ENCODE assay signal across 11 mouse cellular contexts in the genomic region with DNA sequence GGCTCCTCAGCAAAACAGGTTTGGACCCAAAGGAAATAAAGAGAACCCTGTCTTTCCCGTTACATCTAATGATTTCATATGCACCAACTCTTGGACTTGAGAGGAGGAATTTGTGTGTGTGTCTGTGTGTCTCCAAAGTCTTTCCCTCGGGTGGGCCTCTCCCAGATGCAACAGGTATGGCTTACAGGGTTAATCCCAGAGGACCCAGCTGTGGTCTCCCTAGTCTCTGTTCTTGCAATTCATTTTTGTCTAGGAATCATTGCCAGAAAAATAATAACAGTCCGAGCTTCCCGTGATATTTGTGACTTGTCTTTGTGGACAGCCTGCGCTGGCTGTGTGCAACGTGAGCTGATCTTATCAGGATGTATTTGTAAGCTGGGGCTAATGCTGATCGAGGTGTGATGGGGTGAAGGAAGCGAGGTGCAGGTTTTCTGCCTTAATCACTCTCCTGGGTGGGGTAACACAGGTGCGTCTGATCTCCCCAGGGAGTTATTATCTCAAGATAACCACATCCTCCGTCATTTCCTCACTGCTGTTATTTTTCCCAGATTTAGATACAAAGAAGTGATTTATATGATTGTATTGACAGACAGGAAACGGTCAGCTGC.
DNase-seq lines count a peak whose midpoint lies in the region; ATAC-seq and TF ChIP-seq lines count a peak whose summit lies in the region.
"Had no signal": no experiment of that assay in that cellular context is flagged by ENCODE, and none has a peak within 500 bp of the region (broad histone marks: within the 10 kb centered on the region; RNA-seq: fewer than 3 reads in every experiment).

No protein-coding gene starts in this region.

- H3K4me3 ChIP-seq in heart, embryonic 15.5 days, result peak overlapping the region; percentile 19; the same call in 1 of the 2 replicates
- no peak overlapping the region for H3K4me3 ChIP-seq in limb, embryonic 14.5 days (replicated peaks; ENCODE audit: low read length)

- no peaks in the 10 kb centered on the region for H3K27me3 ChIP-seq in heart, embryonic 15.5 days
- H3K27me3 ChIP-seq in limb, embryonic 14.5 days (ENCODE audit: control insufficient read depth, insufficient read depth, low read length), result no peaks in the 10 kb centered on the region

- H3K4me2 ChIP-seq in heart, embryonic 15.5 days, result peak overlapping the region; percentile 42
- H3K4me2 ChIP-seq in limb, embryonic 14.5 days (replicated peaks; ENCODE audit: low read depth, low read length, severe bottlenecking), result 0 out of 2 replicates have a peak overlapping the region, but pooled peaks have one; percentile 15

- no peak for DNase-seq in heart, postnatal 10 days
- peak; percentile 9 for DNase-seq in urinary bladder, postnatal 14 days (ENCODE audit: low spot score)
- no peak for DNase-seq in urinary bladder, postnatal 36 days (ENCODE audit: low spot score in 2 of 2)
- peak; percentile 25 for DNase-seq in limb, embryonic 14.5 days (ENCODE audit: low spot score)
- no peak for DNase-seq in adrenal gland, adult 18-20 months (ENCODE audit: low spot score in 2 of 2)
- DNase-seq in ovary, postnatal 36 days (ENCODE audit: low spot score), result no peak
- no peak for DNase-seq in left cerebral cortex, adult 8-10 months (ENCODE audit: low spot score in 2 of 2)
- DNase-seq: right cerebral cortex, postnatal 25 days; thymus, postnatal 36 days had no signal

- ATAC-seq in heart, embryonic 15.5 days (replicated peaks; ENCODE audit: insufficient number of reproducible peaks, insufficient read depth, low FRiP score, low read depth), result no peak
- ATAC-seq in limb, embryonic 14.5 days (ENCODE audit: low FRiP score, low read depth), result peak; percentile 37; the same call in 1 of the 2 replicates
- ATAC-seq: activated CD4-positive, CD25-positive, alpha-beta regulatory T cell, adult 4 months had no signal

- H3K9ac ChIP-seq in heart, embryonic 15.5 days, result no peak overlapping the region
- H3K9ac ChIP-seq in limb, embryonic 14.5 days (ENCODE audit: low read depth, low read length, severe bottlenecking), result no peak overlapping the region

- peaks cover 9% of the 10 kb centered on the region for H3K4me1 ChIP-seq in heart, embryonic 15.5 days (replicated peaks)
- H3K4me1 ChIP-seq in limb, embryonic 14.5 days (ENCODE audit: control insufficient read depth, insufficient read depth, low read length), result peaks cover 17% of the 10 kb centered on the region

- H3K9me3 ChIP-seq in heart, embryonic 15.5 days (replicated peaks), result no peaks in the 10 kb centered on the region
- H3K9me3 ChIP-seq in limb, embryonic 14.5 days (ENCODE audit: control insufficient read depth, low read length), result 0 out of 2 replicates have a peak, but pooled peaks cover 3% of the 10 kb centered on the region

- H3K36me3 ChIP-seq in heart, embryonic 15.5 days, result no peaks in the 10 kb centered on the region
- H3K36me3 ChIP-seq in limb, embryonic 14.5 days (ENCODE audit: control insufficient read depth, insufficient read depth, low read length), result no peaks in the 10 kb centered on the region

- intact Hi-C loops in heart, postnatal 10 days (cut with DNase I), result no loop called here

- no peak for TF ChIP-seq POLR2A in limb, embryonic 14.5 days (IDR thresholded peaks at IDR 0.05; ENCODE audit: borderline replicate concordance, extremely low read depth, insufficient read depth, insufficient read length)

- WGBS in heart, embryonic 15.5 days, result 28% methylated on average over 11 of the region's 11 CpGs
- 23% methylated on average over 11 of the region's 11 CpGs for WGBS in limb, embryonic 14.5 days

- no peak overlapping the region for H3K27ac ChIP-seq in heart, embryonic 15.5 days
- H3K27ac ChIP-seq in limb, embryonic 14.5 days (replicated peaks; ENCODE audit: low read depth, low read length), result no peak overlapping the region

Comparison
In these comparisons a context has a peak if more than half of its experiments do, and no peak if none do; other contexts are left out.
1. DNase-seq: peak in urinary bladder, postnatal 14 days (single experiment) and limb, embryonic 14.5 days (single experiment); none in heart, postnatal 10 days (0 of 2), urinary bladder, postnatal 36 days (0 of 2), adrenal gland, adult 18-20 months (0 of 2), ovary, postnatal 36 days (single experiment) and left cerebral cortex, adult 8-10 months (0 of 2).